Mouse (Mus musculus): ENCODE measurements around the gene Fignl2. TPM values are rescaled to one million over a fixed set of nuclear protein-coding genes. Genes with fewer than 3 reads are reported as not detected.
"Not testable (repeated sequence)": the region's sequence is repeated elsewhere in the genome, so short reads cannot be mapped to it uniquely, and the experiment has no call there.

The Fignl2 gene
- 1.2 and 1.7 TPM in 2 replicates for polyA plus RNA-seq (2016; fragmentation: Nextera tagmentation; extraction: Ambion mirVana)

DNA sequence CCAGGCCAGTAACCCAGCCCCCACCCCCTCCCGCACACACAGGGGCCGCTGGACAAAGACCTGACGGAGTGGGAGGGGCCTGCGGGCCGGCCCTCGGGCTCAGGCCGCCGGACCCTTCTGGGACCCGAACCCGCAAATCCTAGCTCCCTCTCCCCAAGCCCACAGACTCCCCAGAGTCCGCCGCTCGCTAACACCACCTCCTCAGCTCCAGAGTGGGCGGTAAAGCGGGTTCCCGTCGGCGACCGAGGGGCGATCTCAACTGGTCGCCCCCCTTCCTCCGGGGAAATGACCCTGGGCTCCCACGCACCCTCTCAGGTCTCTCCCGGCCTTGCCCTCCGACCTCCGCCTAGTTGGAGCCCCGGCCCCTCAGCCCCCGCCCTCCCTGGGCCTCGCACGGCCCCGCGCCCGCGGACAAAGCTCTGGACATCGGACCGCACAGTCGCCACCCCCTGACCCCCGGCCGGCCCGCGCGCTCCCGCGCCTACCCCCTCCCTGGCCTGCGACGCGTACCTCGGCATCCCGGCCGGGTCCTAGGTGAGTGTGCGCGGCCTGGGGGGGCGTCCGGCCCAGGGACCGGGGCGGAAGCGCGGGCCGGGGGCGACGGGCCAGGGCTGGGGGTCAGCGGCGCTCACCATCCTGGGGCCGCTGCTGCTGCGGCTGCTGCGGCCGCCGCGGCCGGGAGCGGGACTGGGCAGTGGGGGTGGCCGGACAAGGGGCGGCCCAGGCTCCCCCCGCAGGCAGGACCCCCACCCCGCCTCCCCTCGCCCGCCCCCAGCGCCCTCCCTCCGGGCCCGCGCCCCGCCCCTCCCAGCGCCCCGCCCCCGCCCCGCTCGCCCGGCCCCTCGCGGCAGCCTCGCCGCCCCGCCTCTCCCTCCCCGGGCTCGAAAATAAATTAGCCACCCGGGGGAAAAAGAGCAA, at the start of gene Fignl2:
Gene Fignl2, minus strand, starts transcription at position 755 of the 918 bp plus-strand sequence.
- H3K4me1 ChIP-seq = peaks cover 95% of the 10 kb centered on the region

DNA sequence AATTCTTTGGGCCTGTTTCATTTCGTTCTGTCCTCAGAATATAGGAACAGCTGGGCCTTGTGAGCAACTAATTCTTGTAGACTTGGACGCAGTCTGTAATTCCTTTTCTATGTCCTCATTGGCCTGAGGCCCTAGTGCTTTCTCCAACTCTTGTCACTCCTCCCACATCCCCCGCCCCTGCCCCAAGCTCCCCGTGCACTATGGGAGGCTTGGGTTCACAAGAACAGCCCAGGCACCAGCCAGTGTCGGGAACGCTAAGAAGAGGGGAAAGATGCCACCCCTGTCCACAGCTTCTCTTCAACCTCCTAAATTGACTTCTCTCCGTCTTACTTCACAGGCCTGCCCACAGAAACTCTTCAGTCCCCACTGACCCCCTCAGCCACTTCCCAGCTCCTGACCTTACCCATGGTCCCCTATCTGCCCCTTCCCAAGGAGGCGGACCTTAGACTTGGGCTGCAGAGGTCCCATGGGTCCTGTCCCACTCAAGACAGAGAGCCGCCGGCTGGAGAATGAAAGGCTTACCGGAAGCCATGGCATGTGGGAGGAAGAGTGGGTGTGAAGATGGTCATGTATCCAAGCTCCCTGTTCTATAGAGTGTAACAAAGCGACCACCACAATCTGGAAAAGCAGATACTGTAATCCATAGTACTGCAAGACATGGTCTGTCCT, 48.6 kb upstream of the Fignl2 start:
- WGBS = 78% methylated on average over 12 of the region's 12 CpGs
- Histone ChIP-seq H3K36me3 (replicated peaks) (no peaks in the 10 kb centered on the region), H3K27me3 (replicated peaks; ENCODE audit: low read depth, poor library complexity, severe bottlenecking) (peaks cover 69% of the 10 kb centered on the region), H3K27ac (replicated peaks) (no peak overlapping the region), H3K9me3 (no peaks in the 10 kb centered on the region), H3K4me3 (no peak overlapping the region), H3K4me1 (peaks cover 45% of the 10 kb centered on the region)
- DNase-seq (ENCODE audit: low spot score) = no peak

More for the DNA sequence above, at the start of gene Fignl2:
- Histone ChIP-seq H3K27ac (replicated peaks) (peak within 1 kb of the TSS; percentile 99), H3K4me3 (peak within 1 kb of the TSS; percentile 99), H3K27me3 (replicated peaks; ENCODE audit: low read depth, poor library complexity, severe bottlenecking) (no peaks in the 10 kb centered on the region), H3K36me3 (replicated peaks) (peaks cover 17% of the 10 kb centered on the region), H3K9me3 (no peaks in the 10 kb centered on the region)
- peak; percentile 81 for DNase-seq (ENCODE audit: low spot score)
- under 1% methylated on average over 85 of the region's 96 CpGs for WGBS

DNA sequence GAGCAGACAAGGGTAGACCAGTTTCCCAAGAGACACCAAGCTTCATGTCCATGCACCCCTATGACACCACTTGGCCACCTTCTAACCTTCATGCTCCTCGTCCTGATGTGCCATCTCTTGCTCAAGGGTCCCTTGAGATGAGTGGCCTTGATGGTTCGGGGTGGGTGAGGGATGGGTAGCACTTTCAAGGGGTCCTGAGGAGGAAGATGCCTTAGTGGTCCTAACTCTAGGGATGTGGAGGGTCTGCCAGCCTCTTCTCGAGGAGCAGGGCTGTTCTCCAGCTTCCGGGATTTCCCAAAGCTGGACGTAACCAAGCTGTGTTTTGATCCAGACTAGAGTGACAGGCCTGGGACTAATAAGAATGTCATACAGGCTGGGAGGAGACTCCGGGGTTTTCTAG, 47.2 kb upstream of the Fignl2 start:
- no peak for DNase-seq (ENCODE audit: low spot score)
- Histone ChIP-seq H3K4me3 (no peak overlapping the region), H3K27me3 (replicated peaks; ENCODE audit: low read depth, poor library complexity, severe bottlenecking) (peaks cover 56% of the 10 kb centered on the region), H3K27ac (replicated peaks) (no peak overlapping the region), H3K36me3 (replicated peaks) (no peaks in the 10 kb centered on the region), H3K9me3 (no peaks in the 10 kb centered on the region), H3K4me1 (peaks cover 35% of the 10 kb centered on the region)
- 88% methylated on average over 6 of the region's 6 CpGs for WGBS

DNA sequence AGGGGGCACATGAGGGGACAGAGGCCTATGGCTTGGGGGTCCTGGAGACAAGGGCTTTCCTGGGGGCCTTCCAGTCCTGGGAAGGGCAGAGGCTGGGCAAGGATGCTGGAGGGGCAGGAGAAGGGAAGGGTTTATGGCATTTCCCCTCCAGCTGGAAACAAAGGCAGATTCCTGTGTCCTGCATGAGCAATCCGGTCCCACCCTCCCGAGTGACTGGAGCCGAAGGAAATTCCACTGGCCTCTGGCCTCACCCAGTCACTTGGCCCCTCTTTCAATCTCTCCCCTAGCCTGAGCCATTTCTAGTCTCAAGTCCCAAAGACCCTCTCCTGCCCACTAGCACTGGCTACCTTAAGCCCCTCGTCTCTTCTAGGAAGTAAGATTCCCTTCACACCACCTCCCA, 44.8 kb upstream of the Fignl2 start:
- 59% methylated on average over 4 of the region's 4 CpGs for WGBS
- H3K27ac ChIP-seq (replicated peaks) = peak overlapping the region; percentile 65
- no peaks in the 10 kb centered on the region for H3K9me3 ChIP-seq
- peaks cover 32% of the 10 kb centered on the region for H3K4me1 ChIP-seq
- H3K36me3 ChIP-seq (replicated peaks) = no peaks in the 10 kb centered on the region
- DNase-seq (ENCODE audit: low spot score) = no peak
- no peak overlapping the region for H3K4me3 ChIP-seq
- peaks cover 43% of the 10 kb centered on the region for H3K27me3 ChIP-seq (replicated peaks; ENCODE audit: low read depth, poor library complexity, severe bottlenecking)

DNA sequence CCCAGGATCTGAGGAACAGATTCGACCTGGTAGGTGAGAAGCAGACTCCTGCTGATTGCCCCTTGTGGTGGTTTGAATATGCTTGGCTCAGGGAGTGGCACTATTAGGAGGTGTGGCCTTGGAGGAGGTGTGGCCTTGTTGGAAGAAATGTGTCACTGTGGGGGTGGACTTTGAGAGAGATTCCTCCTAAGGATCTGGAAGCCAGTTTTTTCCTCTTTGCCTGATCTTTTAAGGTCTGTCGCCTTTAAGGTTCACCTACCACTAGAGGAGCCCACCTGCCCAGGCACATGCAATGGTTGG, 43.9 kb upstream of the Fignl2 start:
- no peak overlapping the region for H3K27ac ChIP-seq (replicated peaks)
- no peak for DNase-seq (ENCODE audit: low spot score)
- no peak overlapping the region for H3K4me3 ChIP-seq
- 30% methylated on average over 2 of the region's 2 CpGs for WGBS
- H3K36me3 ChIP-seq (replicated peaks) = no peaks in the 10 kb centered on the region
- peaks cover 24% of the 10 kb centered on the region for H3K4me1 ChIP-seq
- H3K27me3 ChIP-seq (replicated peaks; ENCODE audit: low read depth, poor library complexity, severe bottlenecking) = peaks cover 33% of the 10 kb centered on the region
- no peaks in the 10 kb centered on the region for H3K9me3 ChIP-seq

DNA sequence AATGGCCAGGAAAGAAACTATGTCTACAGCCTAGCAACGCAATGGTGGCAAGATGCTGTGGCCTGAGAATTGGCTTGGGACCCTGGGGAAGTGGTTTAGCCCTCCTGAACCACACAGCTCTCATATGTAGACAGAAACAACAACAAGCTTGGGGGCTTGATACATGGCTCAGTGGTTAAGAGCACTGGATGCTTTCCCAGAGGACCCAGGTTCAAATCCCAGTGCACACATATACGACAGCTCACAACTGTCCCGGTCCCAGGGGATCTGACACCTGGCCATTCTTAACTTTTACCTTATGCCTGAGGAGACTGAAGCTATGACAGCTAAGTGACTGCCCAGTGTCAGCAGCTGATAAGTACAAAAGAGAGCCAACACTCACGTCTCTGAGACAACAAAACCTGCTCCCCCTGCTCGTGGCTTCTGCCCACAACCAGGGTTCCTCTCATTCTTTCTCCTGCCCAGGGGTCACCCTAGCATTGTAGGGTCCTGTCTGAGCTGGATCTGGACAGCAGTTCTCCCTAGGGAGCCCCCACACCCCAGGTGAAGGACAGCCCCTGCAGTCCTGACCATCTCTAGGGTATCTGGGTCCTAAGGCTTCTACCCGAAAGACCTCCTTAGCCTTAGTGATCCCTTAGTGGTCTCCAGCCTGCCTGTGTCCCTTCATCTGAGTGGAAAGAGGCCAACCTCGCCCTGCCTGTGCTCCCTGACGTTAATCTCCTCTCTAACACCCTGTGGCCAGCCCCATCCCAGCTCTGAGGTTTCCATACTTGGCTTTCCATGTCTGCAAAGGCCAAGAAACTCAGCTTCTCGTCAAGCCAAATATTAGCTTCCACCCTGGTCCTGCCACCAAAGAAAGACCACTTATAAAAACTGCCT, 43.3 kb upstream of the Fignl2 start:
- H3K9me3 ChIP-seq = no peaks in the 10 kb centered on the region
- peaks cover 28% of the 10 kb centered on the region for H3K27me3 ChIP-seq (replicated peaks; ENCODE audit: low read depth, poor library complexity, severe bottlenecking)
- 72% methylated on average over 9 of the region's 9 CpGs for WGBS
- peaks cover 19% of the 10 kb centered on the region for H3K4me1 ChIP-seq
- no peak overlapping the region for H3K4me3 ChIP-seq
- no peaks in the 10 kb centered on the region for H3K36me3 ChIP-seq (replicated peaks)
- DNase-seq (ENCODE audit: low spot score) = no peak
- no peak overlapping the region for H3K27ac ChIP-seq (replicated peaks)

- Histone ChIP-seq H3K4me3 (no peak overlapping the region), H3K4me1 (peaks cover 19% of the 10 kb centered on the region), H3K27me3 (replicated peaks; ENCODE audit: low read depth, poor library complexity, severe bottlenecking) (peaks cover 9% of the 10 kb centered on the region; the same call in 1 of the 2 replicates), H3K9me3 (peaks cover 3% of the 10 kb centered on the region; the same call in 1 of the 2 replicates), H3K36me3 (replicated peaks) (no peaks in the 10 kb centered on the region), H3K27ac (replicated peaks) (0 out of 2 replicates have a peak overlapping the region, but pooled peaks have one; percentile 2)
- no peak for DNase-seq (ENCODE audit: low spot score)
- 54% methylated on average over 14 of the region's 14 CpGs for WGBS
These were observed 40.2 kb upstream of the Fignl2 start for GRCm38 (mm10) chr15:101118399-101119125.

DNA sequence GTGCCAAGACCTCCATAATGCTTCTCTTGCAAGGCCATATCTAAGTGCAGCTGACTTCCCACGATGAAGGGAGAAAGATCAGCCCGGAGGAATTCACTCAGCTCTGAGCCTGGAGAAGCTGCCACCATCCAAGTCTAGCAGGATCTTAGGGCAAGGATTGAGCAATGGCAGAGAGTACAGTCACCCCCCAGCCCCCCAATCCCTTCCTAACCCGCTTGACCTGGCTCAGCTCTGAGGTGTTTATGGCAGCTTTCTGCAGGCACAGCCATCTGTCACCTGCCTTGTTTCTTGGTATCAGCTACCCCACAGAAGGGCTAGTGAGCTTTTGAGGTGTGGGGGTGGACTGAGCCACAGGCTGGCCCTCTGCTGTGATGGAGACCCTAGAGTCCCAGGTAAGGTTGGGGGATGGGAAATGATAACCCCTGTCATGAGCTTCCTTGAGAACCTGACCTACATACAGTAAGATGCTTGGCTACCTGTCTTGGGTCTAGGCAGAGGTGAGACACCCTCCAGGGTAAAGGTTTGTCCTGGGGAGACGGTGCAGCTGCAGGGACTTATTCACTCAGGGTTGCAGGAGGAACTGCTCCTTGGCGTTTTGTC, 37.2 kb upstream of the Fignl2 start, which contains the start of gene Ankrd33:
Gene Ankrd33, plus strand, starts transcription at position 245 of the 600 bp plus-strand sequence.
- Histone ChIP-seq H3K27me3 (replicated peaks; ENCODE audit: low read depth, poor library complexity, severe bottlenecking) (peaks cover 13% of the 10 kb centered on the region; the same call in 1 of the 2 replicates), H3K4me1 (peaks cover 23% of the 10 kb centered on the region), H3K36me3 (replicated peaks) (no peaks in the 10 kb centered on the region), H3K27ac (replicated peaks) (no peak within 1 kb of the TSS), H3K9me3 (peaks cover 3% of the 10 kb centered on the region; the same call in 1 of the 2 replicates), H3K4me3 (no peak within 1 kb of the TSS)
- WGBS = 80% methylated on average over 5 of the region's 5 CpGs
- no peak for DNase-seq (ENCODE audit: low spot score)

DNA sequence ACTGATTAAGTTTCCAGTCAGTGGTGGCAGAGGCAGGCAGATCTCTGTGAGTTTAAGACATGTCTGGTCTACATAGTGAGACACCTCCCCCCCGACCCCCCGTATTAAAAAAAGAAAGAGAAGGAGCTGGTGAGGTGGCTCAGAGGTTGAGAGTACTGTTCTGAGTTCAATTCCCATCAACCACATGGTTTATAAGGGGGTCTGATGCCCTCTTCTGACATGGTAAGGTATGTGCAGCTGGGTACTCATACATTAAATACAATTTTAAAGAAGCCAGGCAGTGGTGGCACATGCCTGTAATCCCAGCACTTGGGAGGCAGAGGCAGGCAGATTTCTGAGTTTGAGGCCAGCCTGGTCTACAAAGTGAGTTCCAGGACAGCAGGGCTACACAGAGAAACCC, 35.4 kb upstream of the Fignl2 start:
- not testable (repeated sequence) for H3K9me3 ChIP-seq; H3K4me3 ChIP-seq; DNase-seq (ENCODE audit: low spot score); H3K27me3 ChIP-seq (replicated peaks; ENCODE audit: low read depth, poor library complexity, severe bottlenecking); H3K36me3 ChIP-seq (replicated peaks); H3K27ac ChIP-seq (replicated peaks)
- 84% methylated on average over 2 of the region's 2 CpGs for WGBS
- peaks cover 15% of the 10 kb centered on the region for H3K4me1 ChIP-seq

DNA sequence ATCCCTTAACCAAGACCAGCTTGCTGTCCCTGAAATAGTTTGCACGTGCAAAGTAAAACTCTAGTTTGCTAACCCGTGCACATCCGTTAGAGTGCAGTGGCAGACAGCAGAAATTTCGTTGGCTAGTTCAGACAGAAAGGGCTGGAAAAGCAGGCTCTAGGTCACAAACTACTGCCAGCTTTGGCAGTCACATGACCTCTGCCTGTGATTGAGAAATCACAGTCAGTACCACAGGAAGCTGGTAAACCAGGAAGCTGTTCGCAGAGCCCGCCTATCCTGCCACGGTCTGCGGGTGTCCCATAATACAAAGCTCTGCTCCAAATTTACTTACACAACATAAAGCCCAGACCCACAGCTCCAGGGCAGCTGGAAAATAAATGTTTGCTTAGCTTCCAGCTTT, 34.8 kb upstream of the Fignl2 start:
- no peaks in the 10 kb centered on the region for H3K36me3 ChIP-seq (replicated peaks)
- H3K9me3 ChIP-seq = peaks cover 3% of the 10 kb centered on the region; the same call in 1 of the 2 replicates
- WGBS = 77% methylated on average over 8 of the region's 8 CpGs
- 0 out of 2 replicates have a peak, but pooled peaks cover 4% of the 10 kb centered on the region for H3K27me3 ChIP-seq (replicated peaks; ENCODE audit: low read depth, poor library complexity, severe bottlenecking)
- no peak overlapping the region for H3K4me3 ChIP-seq
- H3K4me1 ChIP-seq = peaks cover 9% of the 10 kb centered on the region; the same call in 1 of the 2 replicates
- DNase-seq (ENCODE audit: low spot score) = no peak
- no peak overlapping the region for H3K27ac ChIP-seq (replicated peaks)

- 87% methylated on average over 5 of the region's 5 CpGs for WGBS
- no peak overlapping the region for H3K4me3 ChIP-seq
- 0 out of 2 replicates have a peak, but pooled peaks cover 6% of the 10 kb centered on the region for H3K27me3 ChIP-seq (replicated peaks; ENCODE audit: low read depth, poor library complexity, severe bottlenecking)
- H3K4me1 ChIP-seq = peaks cover 30% of the 10 kb centered on the region
- no peak overlapping the region for H3K27ac ChIP-seq (replicated peaks)
- DNase-seq (ENCODE audit: low spot score) = no peak
- no peaks in the 10 kb centered on the region for H3K9me3 ChIP-seq
- no peaks in the 10 kb centered on the region for H3K36me3 ChIP-seq (replicated peaks)
These were observed 29.7 kb upstream of the Fignl2 start for GRCm38 (mm10) chr15:101107906-101108671.

All from embryonic facial prominence, embryonic 10.5 days (tissue).